Mouse (Mus musculus): ENCODE measurements at regions not wholly inside any gene's neighbourhood (a gene's known extent, or its start where the extent isn't known, plus 50 kb on each side); places are given as distances from the start of the nearest gene placed in this dataset.

GRCm38 (mm10) chr9:31687686-31688397, 223.6 kb upstream of the Tmem45b start:
- no peak for DNase-seq (ENCODE audit: low read depth, low spot score)
- no peak overlapping the region for H3K9ac ChIP-seq (ENCODE audit: control insufficient read depth, low read depth, low read length, poor library complexity, severe bottlenecking)
- TF ChIP-seq MAFK (IDR thresholded peaks at IDR 0.05; ENCODE audit: borderline replicate concordance, low read depth, low read length): no peak
- no peak for TF ChIP-seq MEF2A (IDR thresholded peaks at IDR 0.05; ENCODE audit: extremely low read depth, insufficient replicate concordance, low read depth, low read length, poor library complexity, severe bottlenecking)
- no peak for TF ChIP-seq HCFC1 (IDR thresholded peaks at IDR 0.05; ENCODE audit: low read depth, low read length)
- TF ChIP-seq NRF1 (IDR thresholded peaks at IDR 0.05; ENCODE audit: insufficient read depth, low read depth, low read length, poor library complexity, severe bottlenecking): no peak
- TF ChIP-seq SMC3 (IDR thresholded peaks at IDR 0.05; ENCODE audit: low read depth, low read length): no peak
- no peak for TF ChIP-seq CHD1 (IDR thresholded peaks at IDR 0.05; ENCODE audit: low read depth, low read length)
- TF ChIP-seq ZKSCAN1 (IDR thresholded peaks at IDR 0.05; ENCODE audit: low read depth, low read length): no peak
- TF ChIP-seq ZC3H11A (IDR thresholded peaks at IDR 0.05; ENCODE audit: low read depth, low read length): no peak
- no peak for TF ChIP-seq POLR2AphosphoS2 (IDR thresholded peaks at IDR 0.05; ENCODE audit: low read length)
- TF ChIP-seq GABPA (IDR thresholded peaks at IDR 0.05; ENCODE audit: low read depth, low read length): no peak
- no peak for TF ChIP-seq RAD21 (IDR thresholded peaks at IDR 0.05; ENCODE audit: low read depth, low read length)
- TF ChIP-seq SIN3A (IDR thresholded peaks at IDR 0.05; ENCODE audit: low read length): no peak

GRCm38 (mm10) chr9:31686466-31686865, 222.2 kb upstream of the Tmem45b start:
- H3K9ac ChIP-seq (ENCODE audit: control insufficient read depth, low read depth, low read length, poor library complexity, severe bottlenecking): no peak overlapping the region
- no peak overlapping the region for H3K27ac ChIP-seq (ENCODE audit: control insufficient read depth, low read depth, low read length)
- H3K27me3 ChIP-seq (ENCODE audit: control insufficient read depth in 1 of 2, insufficient read depth in 2 of 2, low read length in 2 of 2): no peaks in the 10 kb centered on the region
- no peak overlapping the region for H3K4me3 ChIP-seq (ENCODE audit: control insufficient read depth in 1 of 2, insufficient read depth in 1 of 2, low read depth in 2 of 2, low read length in 2 of 2)
- TF ChIP-seq ZMIZ1 (IDR thresholded peaks at IDR 0.05; ENCODE audit: low read depth, low read length) (no peak), NELFE (IDR thresholded peaks at IDR 0.05; ENCODE audit: low read depth, low read length) (no peak), USF1 (IDR thresholded peaks at IDR 0.05; ENCODE audit: low read depth, low read length) (no peak), ELF1 (IDR thresholded peaks at IDR 0.05; ENCODE audit: low read depth, low read length) (no peak), MAX (IDR thresholded peaks at IDR 0.05; ENCODE audit: low read length) (no peak), CHD2 (IDR thresholded peaks at IDR 0.05; ENCODE audit: low read length) (no peak), E2F4 (IDR thresholded peaks at IDR 0.05; ENCODE audit: borderline replicate concordance, low read depth, low read length) (no peak), POLR2A (IDR thresholded peaks at IDR 0.05; ENCODE audit: control insufficient read depth in 1 of 2, insufficient read depth in 1 of 2, low read depth in 1 of 2, low read length in 2 of 2, poor library complexity in 1 of 2) (no peak)
- H3K79me2 ChIP-seq (ENCODE audit: control insufficient read depth, insufficient read depth, low read length, poor library complexity): no peaks in the 10 kb centered on the region
- H3K4me1 ChIP-seq (ENCODE audit: control insufficient read depth in 1 of 2, insufficient read depth in 2 of 2, low read length in 2 of 2): no peaks in the 10 kb centered on the region
- H3K36me3 ChIP-seq (ENCODE audit: control insufficient read depth in 1 of 2, insufficient read depth in 2 of 2, low read length in 2 of 2): no peaks in the 10 kb centered on the region
- no peak for DNase-seq (ENCODE audit: low read depth, low spot score)
- H3K9me3 ChIP-seq (replicated peaks; ENCODE audit: insufficient read depth, low read length): no peaks in the 10 kb centered on the region

More at GRCm38 (mm10) chr9:31687686-31688397, 223.6 kb upstream of the Tmem45b start:
- no peak overlapping the region for H3K4me3 ChIP-seq (ENCODE audit: control insufficient read depth in 1 of 2, insufficient read depth in 1 of 2, low read depth in 2 of 2, low read length in 2 of 2)
- H3K4me1 ChIP-seq (ENCODE audit: control insufficient read depth in 1 of 2, insufficient read depth in 2 of 2, low read length in 2 of 2): no peaks in the 10 kb centered on the region
- H3K79me2 ChIP-seq (ENCODE audit: control insufficient read depth, insufficient read depth, low read length, poor library complexity): no peaks in the 10 kb centered on the region
- no peak overlapping the region for H3K27ac ChIP-seq (ENCODE audit: control insufficient read depth, low read depth, low read length)
- H3K9me3 ChIP-seq (replicated peaks; ENCODE audit: insufficient read depth, low read length): no peaks in the 10 kb centered on the region
- H3K27me3 ChIP-seq (ENCODE audit: control insufficient read depth in 1 of 2, insufficient read depth in 2 of 2, low read length in 2 of 2): no peaks in the 10 kb centered on the region
- no peaks in the 10 kb centered on the region for H3K36me3 ChIP-seq (ENCODE audit: control insufficient read depth in 1 of 2, insufficient read depth in 2 of 2, low read length in 2 of 2)

Measured in MEL (cell line).